Mouse (Mus musculus) liver, postnatal 0 days (tissue): ENCODE results near the gene Gcn1l1.
"Not testable (repeated sequence)": the region's sequence is repeated elsewhere in the genome, so short reads cannot be mapped to it uniquely, and the experiment has no call there.

Source experiments
- CTCF ChIP-seq: sonication (generic); IDR thresholded peaks from 2 replicates; pipeline ENCODE4 v1.5.1; 2016; ENCODE audit warnings: antibody characterized with exemption, low read depth
- EP300 ChIP-seq: IDR thresholded peaks from 2 replicates; pipeline ENCODE4 v1.6.1; 2016; ENCODE audit warnings: antibody characterized with exemption, low read depth, mild to moderate bottlenecking

DNA sequence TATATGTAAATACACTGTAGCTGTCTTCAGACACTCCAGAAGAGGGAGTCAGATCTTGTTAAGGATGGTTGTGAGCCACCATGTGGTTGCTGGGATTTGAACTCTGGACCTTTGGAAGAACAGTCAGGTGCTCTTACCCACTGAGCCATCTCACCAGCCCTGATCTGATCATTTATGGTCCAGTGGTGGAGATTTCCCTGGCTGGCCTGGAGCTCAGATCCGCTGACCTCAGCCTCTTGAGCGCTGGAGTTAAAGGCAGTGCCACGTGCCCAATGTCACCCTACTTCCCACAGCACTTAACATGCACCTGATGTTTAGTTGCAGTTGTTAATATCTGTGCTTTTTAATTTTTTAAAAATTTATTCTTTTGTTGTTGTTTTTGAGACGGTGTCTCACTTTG, 12.6 kb downstream of the Gcn1l1 start:
- not testable (repeated sequence) for TF ChIP-seq CTCF, EP300
